Mouse (Mus musculus): ENCODE results near the gene Bcl9.

GRCm38 (mm10) chr3:97228457-97228856 lies 69.3 kb downstream of the Bcl9 start:
- TF ChIP-seq POLR2A (IDR thresholded peaks at IDR 0.05; ENCODE audit: low read depth, low read length), result no peak
- TF ChIP-seq CTCF (IDR thresholded peaks at IDR 0.05; ENCODE audit: extremely low read depth, insufficient read depth, insufficient read length, insufficient replicate concordance), result no peak

All from spleen, adult 2 months (tissue).